Mouse (Mus musculus): ENCODE measurements around the gene Bdh2. TPM values are rescaled to one million over a fixed set of nuclear protein-coding genes. Genes with fewer than 3 reads are reported as not detected.

Gene Bdh2
- polyA plus RNA-seq, 1 experiment from 2014 or later = 8.8 TPM

GRCm38 (mm10) chr3:135312916-135313491 lies 32.0 kb downstream of the Bdh2 start:
- WGBS = 42% methylated on average over 2 of the region's 2 CpGs
- Histone ChIP-seq H3K27ac (ENCODE audit: low read length) (no peak overlapping the region), H3K9ac (ENCODE audit: low read depth, low read length) (no peak overlapping the region), H3K4me2 (ENCODE audit: low read depth, low read length) (no peak overlapping the region), H3K27me3 (replicated peaks; ENCODE audit: control insufficient read depth, insufficient read depth, low read length) (no peaks in the 10 kb centered on the region), H3K4me1 (ENCODE audit: control insufficient read depth, insufficient read depth, low read length) (no peaks in the 10 kb centered on the region; the same call in 1 of the 2 replicates), H3K4me3 (ENCODE audit: low read length) (no peak overlapping the region), H3K36me3 (ENCODE audit: control insufficient read depth, insufficient read depth, low read length) (no peaks in the 10 kb centered on the region), H3K9me3 (ENCODE audit: control insufficient read depth, low read length) (no peaks in the 10 kb centered on the region; the same call in 1 of the 2 replicates)
- ATAC-seq = no peak

- no peak for ATAC-seq
- 76% methylated on average over 2 of the region's 2 CpGs for WGBS
- H3K4me3 ChIP-seq (ENCODE audit: low read length) = no peak overlapping the region
Observed at GRCm38 (mm10) chr3:135313727-135314126, 32.7 kb downstream of the Bdh2 start.

GRCm38 (mm10) chr3:135314811-135315210 lies 33.8 kb downstream of the Bdh2 start:
- 58% methylated on average over 2 of the region's 2 CpGs for WGBS
- H3K4me2 ChIP-seq (ENCODE audit: low read depth, low read length) = no peak overlapping the region
- no peak overlapping the region for H3K27ac ChIP-seq (ENCODE audit: low read length)
- no peak overlapping the region for H3K4me3 ChIP-seq (ENCODE audit: low read length)
- no peaks in the 10 kb centered on the region; the same call in 1 of the 2 replicates for H3K9me3 ChIP-seq (ENCODE audit: control insufficient read depth, low read length)
- H3K36me3 ChIP-seq (ENCODE audit: control insufficient read depth, insufficient read depth, low read length) = no peaks in the 10 kb centered on the region
- no peaks in the 10 kb centered on the region for H3K27me3 ChIP-seq (replicated peaks; ENCODE audit: control insufficient read depth, insufficient read depth, low read length)
- no peaks in the 10 kb centered on the region for H3K4me1 ChIP-seq (ENCODE audit: control insufficient read depth, insufficient read depth, low read length)
- H3K9ac ChIP-seq (ENCODE audit: low read depth, low read length) = no peak overlapping the region
- no peak; the same call in 1 of the 2 replicates for ATAC-seq

More at GRCm38 (mm10) chr3:135313727-135314126, 32.7 kb downstream of the Bdh2 start:
- H3K36me3 ChIP-seq (ENCODE audit: control insufficient read depth, insufficient read depth, low read length) = no peaks in the 10 kb centered on the region
- H3K4me2 ChIP-seq (ENCODE audit: low read depth, low read length) = no peak overlapping the region
- no peaks in the 10 kb centered on the region for H3K27me3 ChIP-seq (replicated peaks; ENCODE audit: control insufficient read depth, insufficient read depth, low read length)
- no peaks in the 10 kb centered on the region for H3K4me1 ChIP-seq (ENCODE audit: control insufficient read depth, insufficient read depth, low read length)
- no peaks in the 10 kb centered on the region; the same call in 1 of the 2 replicates for H3K9me3 ChIP-seq (ENCODE audit: control insufficient read depth, low read length)
- no peak overlapping the region for H3K9ac ChIP-seq (ENCODE audit: low read depth, low read length)
- H3K27ac ChIP-seq (ENCODE audit: low read length) = no peak overlapping the region

- Histone ChIP-seq H3K9ac (ENCODE audit: low read depth, low read length) (no peak overlapping the region), H3K27me3 (replicated peaks; ENCODE audit: control insufficient read depth, insufficient read depth, low read length) (no peaks in the 10 kb centered on the region), H3K36me3 (ENCODE audit: control insufficient read depth, insufficient read depth, low read length) (no peaks in the 10 kb centered on the region), H3K4me1 (ENCODE audit: control insufficient read depth, insufficient read depth, low read length) (no peaks in the 10 kb centered on the region), H3K4me3 (ENCODE audit: low read length) (no peak overlapping the region), H3K9me3 (ENCODE audit: control insufficient read depth, low read length) (no peaks in the 10 kb centered on the region; the same call in 1 of the 2 replicates), H3K4me2 (ENCODE audit: low read depth, low read length) (no peak overlapping the region), H3K27ac (ENCODE audit: low read length) (no peak overlapping the region)
- 85% methylated on average over 9 of the region's 9 CpGs for WGBS
- ATAC-seq = no peak
Observed at GRCm38 (mm10) chr3:135315720-135316425, 34.9 kb downstream of the Bdh2 start.

- Histone ChIP-seq H3K4me3 (ENCODE audit: low read length) (no peak overlapping the region), H3K9ac (ENCODE audit: low read depth, low read length) (no peak overlapping the region), H3K4me1 (ENCODE audit: control insufficient read depth, insufficient read depth, low read length) (no peaks in the 10 kb centered on the region), H3K9me3 (ENCODE audit: control insufficient read depth, low read length) (no peaks in the 10 kb centered on the region; the same call in 1 of the 2 replicates), H3K27me3 (replicated peaks; ENCODE audit: control insufficient read depth, insufficient read depth, low read length) (no peaks in the 10 kb centered on the region), H3K4me2 (ENCODE audit: low read depth, low read length) (no peak overlapping the region), H3K36me3 (ENCODE audit: control insufficient read depth, insufficient read depth, low read length) (no peaks in the 10 kb centered on the region), H3K27ac (ENCODE audit: low read length) (no peak overlapping the region)
- WGBS = 83% methylated on average over 11 of the region's 11 CpGs
- no peak for ATAC-seq
Observed at GRCm38 (mm10) chr3:135318331-135318730, 37.3 kb downstream of the Bdh2 start.

GRCm38 (mm10) chr3:135324354-135324753 lies 43.3 kb downstream of the Bdh2 start:
- ATAC-seq = no peak
- WGBS = 53% methylated on average over 6 of the region's 6 CpGs
- no peaks in the 10 kb centered on the region for H3K27me3 ChIP-seq (replicated peaks; ENCODE audit: control insufficient read depth, insufficient read depth, low read length)
- no peaks in the 10 kb centered on the region for H3K9me3 ChIP-seq (ENCODE audit: control insufficient read depth, low read length)
- H3K27ac ChIP-seq (ENCODE audit: low read length) = no peak overlapping the region
- H3K9ac ChIP-seq (ENCODE audit: low read depth, low read length) = no peak overlapping the region
- H3K4me2 ChIP-seq (ENCODE audit: low read depth, low read length) = no peak overlapping the region
- H3K4me3 ChIP-seq (ENCODE audit: low read length) = no peak overlapping the region
- H3K36me3 ChIP-seq (ENCODE audit: control insufficient read depth, insufficient read depth, low read length) = no peaks in the 10 kb centered on the region
- no peaks in the 10 kb centered on the region for H3K4me1 ChIP-seq (ENCODE audit: control insufficient read depth, insufficient read depth, low read length)

GRCm38 (mm10) chr3:135327176-135327575 lies 46.2 kb downstream of the Bdh2 start:
- Histone ChIP-seq H3K36me3 (ENCODE audit: control insufficient read depth, insufficient read depth, low read length) (no peaks in the 10 kb centered on the region), H3K9ac (ENCODE audit: low read depth, low read length) (no peak overlapping the region), H3K9me3 (ENCODE audit: control insufficient read depth, low read length) (no peaks in the 10 kb centered on the region), H3K27ac (ENCODE audit: low read length) (no peak overlapping the region), H3K27me3 (replicated peaks; ENCODE audit: control insufficient read depth, insufficient read depth, low read length) (no peaks in the 10 kb centered on the region), H3K4me2 (ENCODE audit: low read depth, low read length) (no peak overlapping the region), H3K4me3 (ENCODE audit: low read length) (no peak overlapping the region), H3K4me1 (ENCODE audit: control insufficient read depth, insufficient read depth, low read length) (no peaks in the 10 kb centered on the region)
- 68% methylated on average over 6 of the region's 6 CpGs for WGBS
- ATAC-seq = no peak

GRCm38 (mm10) chr3:135327601-135328000 lies 46.6 kb downstream of the Bdh2 start:
- Histone ChIP-seq H3K4me3 (ENCODE audit: low read length) (no peak overlapping the region), H3K27ac (ENCODE audit: low read length) (no peak overlapping the region), H3K4me1 (ENCODE audit: control insufficient read depth, insufficient read depth, low read length) (no peaks in the 10 kb centered on the region), H3K36me3 (ENCODE audit: control insufficient read depth, insufficient read depth, low read length) (no peaks in the 10 kb centered on the region), H3K4me2 (ENCODE audit: low read depth, low read length) (no peak overlapping the region), H3K9me3 (ENCODE audit: control insufficient read depth, low read length) (no peaks in the 10 kb centered on the region), H3K27me3 (replicated peaks; ENCODE audit: control insufficient read depth, insufficient read depth, low read length) (no peaks in the 10 kb centered on the region), H3K9ac (ENCODE audit: low read depth, low read length) (no peak overlapping the region)
- no peak for ATAC-seq
- 56% methylated on average over 2 of the region's 2 CpGs for WGBS

- WGBS = 48% methylated on average over 3 of the region's 3 CpGs
- Histone ChIP-seq H3K4me3 (ENCODE audit: low read length) (no peak overlapping the region), H3K4me2 (ENCODE audit: low read depth, low read length) (no peak overlapping the region), H3K4me1 (ENCODE audit: control insufficient read depth, insufficient read depth, low read length) (no peaks in the 10 kb centered on the region), H3K9me3 (ENCODE audit: control insufficient read depth, low read length) (no peaks in the 10 kb centered on the region), H3K27ac (ENCODE audit: low read length) (no peak overlapping the region), H3K9ac (ENCODE audit: low read depth, low read length) (no peak overlapping the region), H3K27me3 (replicated peaks; ENCODE audit: control insufficient read depth, insufficient read depth, low read length) (no peaks in the 10 kb centered on the region), H3K36me3 (ENCODE audit: control insufficient read depth, insufficient read depth, low read length) (no peaks in the 10 kb centered on the region)
- no peak for ATAC-seq
Observed at GRCm38 (mm10) chr3:135328560-135328959, 47.5 kb downstream of the Bdh2 start.

Measured in intestine, embryonic 16.5 days (tissue).